Mouse (Mus musculus) MEL (cell line): ENCODE measurements around the gene Cachd1. TPM values are rescaled to one million over a fixed set of nuclear protein-coding genes. Genes with fewer than 3 reads are reported as not detected.

Source experiments
- DNase-seq: peaks from one replicate; pipeline ENCODE4 v3.0.0; 2011; ENCODE audit warnings: low read depth, low spot score
- H3K27ac ChIP-seq: 2 replicates; pipeline ENCODE4 v1.5.1; 2012; ENCODE audit warnings: low read depth, mild to moderate bottlenecking, control low read depth, low read length, moderate library complexity; ENCODE audit not compliant: control insufficient read depth
- H3K27me3 ChIP-seq, 2 experiments: fragments of 150-350 bp in 1 of 2; sonication (generic) in 1 of 2; 2 replicates each; pipeline ENCODE4 v1.6.1; 2012; ENCODE audit warnings: low read length in 2 of 2, mild to moderate bottlenecking in 2 of 2, improper control_type of control experiment in 1 of 2, moderate library complexity in 1 of 2; ENCODE audit not compliant: insufficient read depth in 2 of 2, control insufficient read depth in 1 of 2
- H3K36me3 ChIP-seq, 2 experiments: 2 replicates each; pipeline ENCODE4 v1.6.1; 2012 to 2014; ENCODE audit warnings: low read length in 2 of 2, improper control_type of control experiment in 1 of 2, inconsistent platforms in 1 of 2, mild to moderate bottlenecking in 1 of 2; ENCODE audit not compliant: insufficient read depth in 2 of 2, control insufficient read depth in 1 of 2
- H3K4me1 ChIP-seq, 2 experiments: fragments of 150-350 bp in 1 of 2; sonication (generic) in 1 of 2; 2 replicates each; pipeline ENCODE4 v1.6.1; 2012; ENCODE audit warnings: low read length in 2 of 2, improper control_type of control experiment in 1 of 2, mild to moderate bottlenecking in 1 of 2; ENCODE audit not compliant: insufficient read depth in 2 of 2, control insufficient read depth in 1 of 2
- H3K4me3 ChIP-seq, 2 experiments: fragments of 150-350 bp in 1 of 2; sonication (generic) in 1 of 2; 2 replicates each; pipeline ENCODE4 v1.5.1; 2012; ENCODE audit warnings: low read depth in 2 of 2, low read length in 2 of 2, mild to moderate bottlenecking in 2 of 2, moderate library complexity in 2 of 2, control low read depth in 1 of 2, improper control_type of control experiment in 1 of 2; ENCODE audit not compliant: control insufficient read depth in 1 of 2, insufficient read depth in 1 of 2
- H3K79me2 ChIP-seq: 2 replicates; pipeline ENCODE4 v1.6.1; 2012; ENCODE audit warnings: mild to moderate bottlenecking, low read length, moderate library complexity; ENCODE audit not compliant: control insufficient read depth, poor library complexity, insufficient read depth
- H3K9ac ChIP-seq: 2 replicates; pipeline ENCODE4 v1.6.1; 2012; ENCODE audit warnings: low read depth, mild to moderate bottlenecking, control low read depth, low read length, moderate library complexity; ENCODE audit not compliant: control insufficient read depth, poor library complexity, severe bottlenecking
- H3K9me3 ChIP-seq: fragments of 150-350 bp; sonication (generic); replicated peaks from 2 replicates; pipeline ENCODE4 v1.6.1; 2012; ENCODE audit warnings: mild to moderate bottlenecking, low read length, improper control_type of control experiment, moderate library complexity; ENCODE audit not compliant: insufficient read depth
- BHLHE40 ChIP-seq: IDR thresholded peaks from 2 replicates; pipeline ENCODE4 v1.6.1; 2012; ENCODE audit warnings: low read depth, mild to moderate bottlenecking, inconsistent platforms, low read length, improper control_type of control experiment, borderline replicate concordance
- EP300 ChIP-seq, 2 experiments: IDR thresholded peaks; 2 replicates each; pipeline ENCODE4 v1.6.1; 2011; ENCODE audit warnings: improper control_type of control experiment in 2 of 2, low read length in 2 of 2, low read depth in 1 of 2, mild to moderate bottlenecking in 1 of 2
- GABPA ChIP-seq: IDR thresholded peaks from 2 replicates; pipeline ENCODE4 v1.6.1; 2012; ENCODE audit warnings: low read depth, mild to moderate bottlenecking, inconsistent platforms, low read length, improper control_type of control experiment, moderate library complexity
- HCFC1 ChIP-seq: IDR thresholded peaks from 2 replicates; pipeline ENCODE4 v1.6.1; 2012; ENCODE audit warnings: low read depth, mild to moderate bottlenecking, inconsistent platforms, low read length, improper control_type of control experiment, moderate library complexity
- MAFK ChIP-seq: IDR thresholded peaks from 2 replicates; pipeline ENCODE4 v1.6.1; 2011; ENCODE audit warnings: low read depth, mild to moderate bottlenecking, low read length, improper control_type of control experiment, borderline replicate concordance
- MEF2A ChIP-seq: IDR thresholded peaks from 2 replicates; pipeline ENCODE4 v1.6.1; 2014; ENCODE audit warnings: low read depth, mild to moderate bottlenecking, inconsistent platforms, low read length, improper control_type of control experiment; ENCODE audit not compliant: poor library complexity, insufficient replicate concordance, severe bottlenecking; ENCODE audit errors: extremely low read depth
- RCOR1 ChIP-seq: IDR thresholded peaks from 2 replicates; pipeline ENCODE4 v1.6.1; 2012; ENCODE audit warnings: low read depth, mild to moderate bottlenecking, inconsistent platforms, low read length, improper control_type of control experiment
- SIN3A ChIP-seq: IDR thresholded peaks from 2 replicates; pipeline ENCODE4 v1.6.1; 2012; ENCODE audit warnings: low read length, improper control_type of control experiment, inconsistent platforms
- SMC3 ChIP-seq: IDR thresholded peaks from 2 replicates; pipeline ENCODE4 v1.6.1; 2011; ENCODE audit warnings: low read depth, low read length, improper control_type of control experiment
- TAL1 ChIP-seq: IDR thresholded peaks from 2 replicates; pipeline ENCODE4 v1.6.1; 2012; ENCODE audit warnings: mild to moderate bottlenecking, inconsistent platforms, low read length, moderate library complexity, mixed read lengths
- TBP ChIP-seq: IDR thresholded peaks from 2 replicates; pipeline ENCODE4 v1.8.0; 2011; ENCODE audit warnings: low read depth, low read length, improper control_type of control experiment
- TCF12 ChIP-seq: IDR thresholded peaks from 2 replicates; pipeline ENCODE4 v1.6.1; 2014; ENCODE audit warnings: low read depth, mild to moderate bottlenecking, inconsistent platforms, low read length, improper control_type of control experiment, moderate library complexity
- UBTF ChIP-seq: IDR thresholded peaks from 2 replicates; pipeline ENCODE4 v1.6.1; 2012; ENCODE audit warnings: low read depth, mild to moderate bottlenecking, inconsistent platforms, low read length, improper control_type of control experiment, moderate library complexity, borderline replicate concordance; ENCODE audit not compliant: insufficient read depth
- USF2 ChIP-seq, 2 experiments: IDR thresholded peaks; 2 replicates each; pipeline ENCODE4 v1.6.1; 2011 to 2012; ENCODE audit warnings: improper control_type of control experiment in 2 of 2, low read length in 2 of 2, borderline replicate concordance in 1 of 2, inconsistent platforms in 1 of 2, low read depth in 1 of 2, mild to moderate bottlenecking in 1 of 2; ENCODE audit not compliant: insufficient read depth in 1 of 2
- ZMIZ1 ChIP-seq: IDR thresholded peaks from 2 replicates; pipeline ENCODE4 v1.6.1; 2012; ENCODE audit warnings: low read depth, mild to moderate bottlenecking, inconsistent platforms, low read length, improper control_type of control experiment, moderate library complexity
- ZNF384 ChIP-seq: IDR thresholded peaks from 2 replicates; pipeline ENCODE4 v1.6.1; 2012; ENCODE audit warnings: low read depth, mild to moderate bottlenecking, inconsistent platforms, low read length, improper control_type of control experiment
- polyA plus RNA-seq, 2 experiments: library from polyadenylated mRNA; stranded (reverse) in 1 of 2; unstranded in 1 of 2; fragments of >175 nt in 1 of 2; fragments of >200 nt in 1 of 2; gene quantifications; 2 replicates each; pipeline versions ENCODE4 v1.2.1 to v1.2.4; 2012; ENCODE audit warnings: low replicate concordance in 2 of 2, low read depth in 1 of 2; ENCODE audit not compliant: insufficient read length in 2 of 2, insufficient read depth in 1 of 2, missing spikeins in 1 of 2
- total RNA-seq: library from RNA; depleted of rRNA; stranded (reverse); fragments of 300-350 nt; gene quantifications from 2 replicates; pipeline ENCODE4 v1.2.3, GENCODE M21; 2012

Cachd1 gene
- total and polyA plus RNA-seq, 3 experiments, result 4.0 to 15.8 TPM; not detected in 1

GRCm38 (mm10) chr4:100974455-100975035 lies 198.1 kb downstream of the Cachd1 start:
- no peak for TF ChIP-seq UBTF
- no peak for TF ChIP-seq BHLHE40
- no peak for TF ChIP-seq TCF12
- Histone ChIP-seq H3K9ac (no peak overlapping the region), H3K27me3 (no peaks in the 10 kb centered on the region), H3K27ac (no peak overlapping the region), H3K4me3 (no peak overlapping the region), H3K79me2 (no peaks in the 10 kb centered on the region), H3K9me3 (no peaks in the 10 kb centered on the region), H3K4me1 (no peaks in the 10 kb centered on the region), H3K36me3 (no peaks in the 10 kb centered on the region)
- DNase-seq, result no peak

GRCm38 (mm10) chr4:100977522-100977921 lies 201.0 kb downstream of the Cachd1 start:
- DNase-seq, result no peak
- Histone ChIP-seq H3K36me3 (no peaks in the 10 kb centered on the region), H3K27ac (no peak overlapping the region), H3K27me3 (no peaks in the 10 kb centered on the region)
- no peak for TF ChIP-seq UBTF
- TF ChIP-seq EP300 (IDR thresholded peaks at IDR 0.05; ENCODE audit: low read depth in 1 of 2, low read length in 2 of 2), result no peak
- TF ChIP-seq HCFC1, result no peak
- TF ChIP-seq TAL1, result no peak
- no peak for TF ChIP-seq ZNF384
- no peak for TF ChIP-seq MAFK
- no peak for TF ChIP-seq RCOR1
- TF ChIP-seq, all 39 proteins: peak for 0
- Histone ChIP-seq H3K4me1 (no peaks in the 10 kb centered on the region), H3K79me2 (no peaks in the 10 kb centered on the region), H3K9ac (no peak overlapping the region), H3K9me3 (no peaks in the 10 kb centered on the region), H3K4me3 (no peak overlapping the region)

- H3K79me2 ChIP-seq, result no peaks in the 10 kb centered on the region
- H3K4me1 ChIP-seq, result no peaks in the 10 kb centered on the region
- H3K27me3 ChIP-seq, result no peaks in the 10 kb centered on the region
- no peak for DNase-seq
- H3K4me3 ChIP-seq, result no peak overlapping the region
- H3K27ac ChIP-seq, result no peak overlapping the region
- H3K36me3 ChIP-seq, result no peaks in the 10 kb centered on the region
- TF ChIP-seq MAFK, result no peak
- TF ChIP-seq SIN3A, result no peak
- no peak for TF ChIP-seq SMC3
- TF ChIP-seq GABPA, result no peak
- no peak for TF ChIP-seq RCOR1
- no peak for TF ChIP-seq ZMIZ1
- no peak for TF ChIP-seq TBP
- no peak for TF ChIP-seq USF2 (IDR thresholded peaks at IDR 0.05; ENCODE audit: borderline replicate concordance in 1 of 2, insufficient read depth in 1 of 2, low read depth in 1 of 2, low read length in 2 of 2)
- TF ChIP-seq MEF2A, result no peak
- H3K9ac ChIP-seq, result no peak overlapping the region
- H3K9me3 ChIP-seq, result no peaks in the 10 kb centered on the region
Measured at GRCm38 (mm10) chr4:100987187-100987586, 210.7 kb downstream of the Cachd1 start.
